Comparison of ENCODE assay signal across 26 mouse cellular contexts in genomic region chr10:90140947-90141346, GRCm38 (mm10).
"Had no signal": no experiment of that assay in that cellular context is flagged by ENCODE, and none has a peak within 500 bp of the region (broad histone marks: within the 10 kb centered on the region; RNA-seq: fewer than 3 reads in every experiment).

No protein-coding gene starts in this region.

- H3K4me2 ChIP-seq: embryonic facial prominence, embryonic 12.5 days; embryonic facial prominence, embryonic 13.5 days; embryonic facial prominence, embryonic 15.5 days; forebrain, embryonic 12.5 days; forebrain, embryonic 13.5 days; forebrain, embryonic 15.5 days had no signal

- H3K27me3 ChIP-seq: embryonic facial prominence, embryonic 12.5 days; embryonic facial prominence, embryonic 13.5 days; embryonic facial prominence, embryonic 15.5 days; forebrain, embryonic 12.5 days; forebrain, embryonic 13.5 days; forebrain, embryonic 15.5 days had no signal

- H3K9ac ChIP-seq: embryonic facial prominence, embryonic 12.5 days; embryonic facial prominence, embryonic 13.5 days; embryonic facial prominence, embryonic 15.5 days; forebrain, embryonic 12.5 days; forebrain, embryonic 13.5 days; forebrain, embryonic 15.5 days; forebrain, postnatal 0 days had no signal

- H3K27ac ChIP-seq: embryonic facial prominence, embryonic 10.5 days; embryonic facial prominence, embryonic 12.5 days; embryonic facial prominence, embryonic 13.5 days; embryonic facial prominence, embryonic 15.5 days; forebrain, embryonic 10.5 days; forebrain, embryonic 12.5 days; forebrain, embryonic 13.5 days; forebrain, embryonic 15.5 days; gastrocnemius, adult 2 months; heart, adult 2 months; heart, embryonic 10.5 days had no signal

- H3K36me3 ChIP-seq: embryonic facial prominence, embryonic 10.5 days; embryonic facial prominence, embryonic 12.5 days; embryonic facial prominence, embryonic 13.5 days; embryonic facial prominence, embryonic 15.5 days; forebrain, embryonic 10.5 days; forebrain, embryonic 12.5 days; forebrain, embryonic 15.5 days; heart, embryonic 10.5 days had no signal

- H3K4me1 ChIP-seq: embryonic facial prominence, embryonic 10.5 days; embryonic facial prominence, embryonic 12.5 days; embryonic facial prominence, embryonic 13.5 days; embryonic facial prominence, embryonic 15.5 days; forebrain, embryonic 10.5 days; forebrain, embryonic 12.5 days; forebrain, embryonic 13.5 days; forebrain, embryonic 15.5 days; heart, embryonic 10.5 days had no signal

- H3K9me3 ChIP-seq: embryonic facial prominence, embryonic 10.5 days; embryonic facial prominence, embryonic 12.5 days; embryonic facial prominence, embryonic 13.5 days; embryonic facial prominence, embryonic 15.5 days; forebrain, embryonic 12.5 days; forebrain, embryonic 13.5 days; forebrain, embryonic 15.5 days; heart, embryonic 10.5 days had no signal

- ATAC-seq: forebrain, embryonic 13.5 days; forebrain, embryonic 15.5 days; forebrain, embryonic 16.5 days; forebrain, postnatal 0 days had no signal

- H3K4me3 ChIP-seq: embryonic facial prominence, embryonic 10.5 days; embryonic facial prominence, embryonic 12.5 days; embryonic facial prominence, embryonic 13.5 days; embryonic facial prominence, embryonic 15.5 days; erythroblast, embryonic 14.5 days; forebrain, embryonic 10.5 days; forebrain, embryonic 12.5 days; forebrain, embryonic 13.5 days; forebrain, embryonic 15.5 days; gastrocnemius, adult 2 months; heart, adult 2 months; heart, embryonic 10.5 days had no signal

- DNase-seq: cerebellum, adult 9-10 months; cerebellum, adult 9-11 months; cerebellum, postnatal 10 days; cerebellum, postnatal 25 days; cerebellum, postnatal 36 days; embryo, embryonic 11 days; forebrain, postnatal 0 days; gastrocnemius, adult 2 months; gastrocnemius, postnatal 10 days; gastrocnemius, postnatal 14 days; gastrocnemius, postnatal 25 days; gastrocnemius, postnatal 36 days; heart, adult 11 months; heart, adult 18-20 months; heart, adult 2 months had no signal
